Mouse (Mus musculus) testis, adult 2 months (tissue): ENCODE measurements around the gene Slc6a16.

Experiments used
- CTCF ChIP-seq: fragments of 200-500 bp; IDR thresholded peaks from 2 replicates; pipeline ENCODE4 v1.5.1; 2012; ENCODE audit warnings: low read depth, mild to moderate bottlenecking, inconsistent platforms, low read length, moderate library complexity; ENCODE audit not compliant: control insufficient read depth, insufficient read depth, insufficient replicate concordance
- POLR2A ChIP-seq: fragments of 200-500 bp; IDR thresholded peaks from 2 replicates; pipeline ENCODE4 v1.6.1; 2012; ENCODE audit warnings: low read depth, mild to moderate bottlenecking, inconsistent platforms, low read length, moderate library complexity; ENCODE audit not compliant: control insufficient read depth

GRCm38 (mm10) chr7:45191803-45192363, 49.0 kb upstream of the Slc6a16 start:
- no peak for TF ChIP-seq CTCF
- TF ChIP-seq POLR2A = no peak
